Mouse (Mus musculus): Measurements from ENCODE around the gene Apoo.
"Not testable (repeated sequence)": the region's sequence is repeated elsewhere in the genome, so short reads cannot be mapped to it uniquely, and the experiment has no call there.

Gene Apoo

GRCm38 (mm10) chrX:94366670-94367241, at the start of gene Apoo, which contains the start of gene Fam90a1b:
Gene Apoo (plus strand): TSS chrX:94367117.
Gene Fam90a1b (minus strand): TSS chrX:94366777.
- peak; percentile 98 for DNase-seq

GRCm38 (mm10) chrX:94321036-94321902, 45.6 kb upstream of the Apoo start:
- DNase-seq, result no peak

- DNase-seq, result not testable (repeated sequence)
These were observed 23.3 kb upstream of the Apoo start for GRCm38 (mm10) chrX:94343638-94344037.

GRCm38 (mm10) chrX:94365381-94365925, 1.5 kb upstream of the Apoo start:
- DNase-seq, result peak; percentile 13

GRCm38 (mm10) chrX:94366029-94366428, 888 bp upstream of the Apoo start:
- no peak for DNase-seq

- no peak for DNase-seq
These were observed 331 bp downstream of the Apoo start for GRCm38 (mm10) chrX:94367248-94367647.

GRCm38 (mm10) chrX:94378734-94379133, 11.8 kb downstream of the Apoo start:
- no peak for DNase-seq

GRCm38 (mm10) chrX:94408975-94409374, 42.1 kb downstream of the Apoo start:
- DNase-seq, result no peak

- DNase-seq, result no peak
These were observed 53.3 kb downstream of the Apoo start for GRCm38 (mm10) chrX:94420210-94420609.

- no peak for DNase-seq
These were observed 64.8 kb downstream of the Apoo start for GRCm38 (mm10) chrX:94431548-94432375.

GRCm38 (mm10) chrX:94445427-94445826, 78.5 kb downstream of the Apoo start:
- DNase-seq, result not testable (repeated sequence)

GRCm38 (mm10) chrX:94446021-94446420, 79.1 kb downstream of the Apoo start:
- DNase-seq, result not testable (repeated sequence)

- not testable (repeated sequence) for DNase-seq
These were observed 83.3 kb downstream of the Apoo start for GRCm38 (mm10) chrX:94450047-94450881.

- DNase-seq, result no peak
These were observed 92.4 kb downstream of the Apoo start for GRCm38 (mm10) chrX:94459346-94459745.

- not testable (repeated sequence) for DNase-seq
These were observed 94.6 kb downstream of the Apoo start for GRCm38 (mm10) chrX:94461513-94461912.

- not testable (repeated sequence) for DNase-seq
These were observed 95.9 kb downstream of the Apoo start for GRCm38 (mm10) chrX:94462604-94463429.
